Mouse (Mus musculus) C2C12 (cell line): ENCODE data around the gene Dhrs9.

ENCODE experiments used
- CEBPB ChIP-seq: IDR thresholded peaks from one replicate; pipeline ENCODE4 v1.6.1; 2011; ENCODE audit warnings: low read depth, mild to moderate bottlenecking, control low read depth, moderate library complexity
- CTCF ChIP-seq: IDR thresholded peaks from one replicate; pipeline ENCODE4 v1.5.1; 2011; ENCODE audit not compliant: control insufficient read depth, insufficient read depth, insufficient read length
- MAX ChIP-seq: IDR thresholded peaks from one replicate; pipeline ENCODE4 v1.6.1; 2011; ENCODE audit warnings: mild to moderate bottlenecking, control low read depth
- USF1 ChIP-seq: IDR thresholded peaks from one replicate; pipeline ENCODE4 v1.6.1; 2011; ENCODE audit warnings: low read depth, mild to moderate bottlenecking, control low read depth, moderate library complexity

DNA sequence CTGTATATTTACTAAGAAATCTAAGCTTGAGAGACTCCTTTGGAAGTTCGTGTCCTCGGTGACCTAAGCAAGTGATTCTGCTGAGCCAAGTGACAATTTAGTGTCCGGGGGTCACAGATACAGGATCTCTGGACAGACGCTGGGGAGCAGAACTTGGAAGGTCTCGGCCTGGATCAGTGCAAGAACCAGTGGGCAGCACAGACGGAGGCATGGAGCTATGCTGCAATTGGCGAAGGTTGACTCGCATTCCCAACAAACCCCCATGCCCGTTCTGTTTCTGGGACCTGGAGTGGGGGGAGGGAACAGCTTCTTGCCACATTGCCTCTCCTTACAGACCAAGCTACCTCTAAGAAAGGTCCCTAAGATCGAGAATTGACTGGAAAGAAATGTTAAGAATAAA is 46.9 kb downstream of the Dhrs9 start:
- TF ChIP-seq USF1 (no peak), CTCF (no peak), MAX (no peak), CEBPB (no peak)
